Mouse (Mus musculus): ENCODE measurements around the gene Litaf.
A peak's percentile ranks its signal among the peaks of the same experiment; 100 is the strongest.

Gene Litaf

GRCm38 (mm10) chr16:10952881-10953280 lies 113.1 kb downstream of the Litaf start:
- DNase-seq: no peak

DNA sequence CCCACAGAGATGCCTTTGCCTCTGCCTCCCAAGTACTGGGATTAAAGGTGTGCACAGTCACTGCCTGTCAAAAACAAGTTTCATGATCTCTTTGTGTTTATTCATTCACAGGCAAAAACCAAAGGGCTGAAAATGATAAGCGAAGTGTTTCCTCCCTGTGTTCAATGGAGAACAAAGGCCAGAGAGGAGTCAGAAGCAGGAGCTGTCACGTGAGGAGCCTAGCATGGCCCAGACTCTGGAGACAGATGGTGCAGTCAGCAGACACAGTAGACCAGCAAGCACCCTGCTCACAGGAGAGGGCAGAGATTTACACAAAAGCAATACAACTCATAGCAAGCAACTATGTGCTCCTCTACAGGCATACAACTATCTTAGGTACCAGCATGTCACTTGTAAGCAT lies 113.9 kb downstream of the Litaf start:
- no peak for DNase-seq

- DNase-seq: no peak
These were observed 114.4 kb downstream of the Litaf start for GRCm38 (mm10) chr16:10951581-10951980.

DNA sequence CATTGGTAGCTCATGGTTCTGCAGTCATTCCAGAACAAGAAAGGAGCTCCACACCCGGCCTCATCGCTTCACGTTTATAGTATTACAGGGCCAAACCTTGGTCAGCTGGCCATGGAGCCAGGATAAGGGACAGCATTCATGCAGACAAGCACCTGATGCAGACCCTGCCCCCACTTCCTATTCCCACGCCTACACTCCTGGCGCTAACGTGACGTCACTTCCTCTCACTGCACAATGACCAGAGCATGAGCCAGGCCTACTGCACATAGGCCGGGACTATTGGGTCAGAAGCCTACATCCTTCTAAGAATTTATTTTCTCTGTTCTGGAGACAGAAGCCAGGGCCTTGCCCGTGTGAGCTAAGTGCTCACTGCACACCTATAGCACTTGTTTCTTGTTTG lies 115.4 kb downstream of the Litaf start:
- no peak for DNase-seq

DNA sequence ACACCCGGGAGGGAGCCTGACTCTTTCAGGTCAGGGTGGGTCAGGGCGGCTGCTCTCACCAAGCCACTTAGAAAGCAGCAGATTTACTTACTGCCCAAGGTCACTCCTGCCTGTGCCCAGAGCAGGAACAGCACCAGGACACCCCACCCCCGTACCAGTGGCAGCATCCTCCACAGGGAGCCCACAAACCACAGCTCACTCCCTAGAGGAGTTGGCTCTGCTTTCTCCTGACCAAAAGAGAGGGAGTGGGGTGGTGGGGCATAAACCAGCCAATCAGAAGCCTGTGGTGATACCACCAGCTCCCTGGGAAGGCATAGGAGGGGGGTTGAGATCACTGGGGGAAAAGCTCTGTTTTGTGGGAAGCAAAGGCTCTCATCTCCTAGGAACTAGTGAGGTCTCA lies 118.2 kb downstream of the Litaf start:
- DNase-seq: no peak

- no peak for DNase-seq
These were observed 120.4 kb downstream of the Litaf start for GRCm38 (mm10) chr16:10945381-10946127.

- no peak for DNase-seq
These were observed 121.4 kb downstream of the Litaf start for GRCm38 (mm10) chr16:10944545-10944944.

GRCm38 (mm10) chr16:10943257-10943656 lies 122.7 kb downstream of the Litaf start:
- DNase-seq: no peak

- no peak for DNase-seq
These were observed 125.3 kb downstream of the Litaf start for GRCm38 (mm10) chr16:10940661-10941060.

- no peak for DNase-seq
These were observed 126.0 kb downstream of the Litaf start for GRCm38 (mm10) chr16:10939932-10940331.

DNA sequence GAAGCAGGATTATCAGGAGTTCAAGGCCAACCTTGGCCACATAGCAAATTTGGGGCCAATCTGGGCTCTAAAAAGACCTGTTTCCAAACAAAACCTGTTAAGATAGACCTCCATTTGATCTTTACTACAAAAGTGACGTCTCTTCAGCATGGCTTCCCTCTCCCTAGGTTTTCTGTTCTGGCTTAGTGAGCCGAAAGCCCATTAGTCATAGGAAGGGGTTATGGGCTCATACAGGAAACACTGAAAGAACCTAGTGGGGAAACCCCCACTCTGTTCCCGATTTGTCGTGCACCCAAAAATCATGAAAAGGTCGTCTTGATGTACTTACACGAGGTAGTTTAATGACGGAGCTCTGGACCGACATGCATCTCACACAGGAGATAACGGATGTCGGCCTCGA lies 128.5 kb downstream of the Litaf start:
- no peak for DNase-seq

GRCm38 (mm10) chr16:10936700-10937319 lies 129.1 kb downstream of the Litaf start:
- DNase-seq: no peak

GRCm38 (mm10) chr16:10934047-10934446 lies 131.9 kb downstream of the Litaf start:
- no peak for DNase-seq

GRCm38 (mm10) chr16:10933372-10933771 lies 132.6 kb downstream of the Litaf start:
- no peak for DNase-seq

- no peak for DNase-seq
These were observed 138.9 kb downstream of the Litaf start for GRCm38 (mm10) chr16:10927026-10927425.

- no peak for DNase-seq
These were observed 140.3 kb downstream of the Litaf start for GRCm38 (mm10) chr16:10925591-10926180.

GRCm38 (mm10) chr16:10923561-10923960 lies 142.4 kb downstream of the Litaf start:
- DNase-seq: no peak

GRCm38 (mm10) chr16:10919856-10920255 lies 146.1 kb downstream of the Litaf start:
- DNase-seq: no peak

GRCm38 (mm10) chr16:10916271-10916670 lies 149.7 kb downstream of the Litaf start:
- no peak for DNase-seq

- peak; percentile 20 for DNase-seq
These were observed 150.9 kb downstream of the Litaf start for GRCm38 (mm10) chr16:10915066-10915465.

GRCm38 (mm10) chr16:10911061-10911460 lies 154.9 kb downstream of the Litaf start:
- DNase-seq: no peak

DNA sequence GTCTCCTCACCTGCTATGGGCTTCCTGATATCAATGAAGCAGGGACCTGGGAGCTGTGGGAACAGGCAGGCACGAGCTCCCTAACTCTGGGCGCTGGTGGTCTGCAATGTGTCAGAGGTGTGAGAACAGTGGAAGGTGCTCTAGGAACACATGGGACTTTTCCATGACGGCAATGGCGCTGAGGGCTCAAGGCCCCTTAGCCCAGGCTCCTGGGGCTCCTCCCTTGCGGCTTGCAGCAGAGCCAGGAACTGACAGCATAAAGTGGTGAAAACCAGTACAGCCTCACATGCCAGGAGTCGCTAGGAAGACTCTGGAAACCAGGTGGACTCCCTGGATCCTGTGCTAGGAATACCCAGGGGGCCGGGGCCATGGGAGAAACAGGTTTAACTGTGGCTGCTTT lies 155.4 kb downstream of the Litaf start:
- DNase-seq: no peak
